Mouse (Mus musculus) limb, embryonic 10.5 days (tissue): ENCODE measurements at regions not wholly inside any gene's neighbourhood (a gene's known extent, or its start where the extent isn't known, plus 50 kb on each side); places are given as distances from the start of the nearest gene placed in this dataset.
A peak's percentile ranks its signal among the peaks of the same experiment; 100 is the strongest.

Experiments
- DNase-seq: peaks from one replicate; pipeline ENCODE4 v3.0.0-alpha.2; 2017; ENCODE audit warnings: low spot score
- H3K27ac ChIP-seq: fragments of 300-500 bp; sonication (generic); 2 replicates; pipeline ENCODE4 v1.5.1; 2016; ENCODE audit warnings: mild to moderate bottlenecking
- H3K27me3 ChIP-seq: fragments of 300-500 bp; sonication (generic); 2 replicates; pipeline ENCODE4 v1.6.1; 2016; ENCODE audit warnings: low read depth, mild to moderate bottlenecking; ENCODE audit not compliant: poor library complexity, severe bottlenecking
- H3K36me3 ChIP-seq: fragments of 300-500 bp; sonication (generic); 2 replicates; pipeline ENCODE4 v1.6.1; 2016; ENCODE audit warnings: mild to moderate bottlenecking, moderate library complexity
- H3K4me1 ChIP-seq: fragments of 300-500 bp; sonication (generic); 2 replicates; pipeline ENCODE4 v1.6.1; 2016
- H3K4me3 ChIP-seq: fragments of 300-500 bp; sonication (generic); 2 replicates; pipeline ENCODE4 v1.5.1; 2016; ENCODE audit warnings: mild to moderate bottlenecking, moderate library complexity
- H3K9me3 ChIP-seq: fragments of 300-500 bp; sonication (generic); replicated peaks from 2 replicates; pipeline ENCODE4 v1.6.1; 2016; ENCODE audit warnings: mild to moderate bottlenecking
- WGBS: fragments of 180-500 bp; shearing (Covaris S2); methylation state at CpG from one replicate; pipeline ENCODE4 v1.1.7; 2016; 5-methylcytosine and 5-hydroxymethylcytosine counted together

- DNase-seq, result no peak
- Histone ChIP-seq H3K27ac (no peak overlapping the region), H3K4me3 (no peak overlapping the region), H3K9me3 (no peaks in the 10 kb centered on the region), H3K27me3 (no peaks in the 10 kb centered on the region), H3K4me1 (no peaks in the 10 kb centered on the region), H3K36me3 (no peaks in the 10 kb centered on the region)
Measured at GRCm38 (mm10) chr7:95082248-95082647, 1088.8 kb upstream of the Tenm4 start.

GRCm38 (mm10) chr7:95084328-95084727 lies 1086.7 kb upstream of the Tenm4 start:
- no peaks in the 10 kb centered on the region for H3K36me3 ChIP-seq
- WGBS, result 47% methylated on average over 2 of the region's 2 CpGs

GRCm38 (mm10) chr7:95091360-95091759 lies 1079.7 kb upstream of the Tenm4 start:
- H3K9me3 ChIP-seq, result no peaks in the 10 kb centered on the region
- peak; percentile 38 for DNase-seq
- H3K27ac ChIP-seq, result no peak overlapping the region
- H3K4me1 ChIP-seq, result no peaks in the 10 kb centered on the region
- H3K4me3 ChIP-seq, result no peak overlapping the region
- no peaks in the 10 kb centered on the region for H3K27me3 ChIP-seq
- H3K36me3 ChIP-seq, result no peaks in the 10 kb centered on the region

More at GRCm38 (mm10) chr7:95084328-95084727, 1086.7 kb upstream of the Tenm4 start:
- Histone ChIP-seq H3K4me3 (no peak overlapping the region), H3K27me3 (no peaks in the 10 kb centered on the region), H3K4me1 (no peaks in the 10 kb centered on the region), H3K9me3 (no peaks in the 10 kb centered on the region), H3K27ac (no peak overlapping the region)
- DNase-seq, result no peak

- no peaks in the 10 kb centered on the region for H3K9me3 ChIP-seq
- H3K4me1 ChIP-seq, result peaks cover 3% of the 10 kb centered on the region
- DNase-seq, result no peak
- no peak overlapping the region for H3K27ac ChIP-seq
- H3K36me3 ChIP-seq, result no peaks in the 10 kb centered on the region
- no peak overlapping the region for H3K4me3 ChIP-seq
- WGBS, result 85% methylated on average over 4 of the region's 4 CpGs
- H3K27me3 ChIP-seq, result no peaks in the 10 kb centered on the region
Measured at GRCm38 (mm10) chr7:95129020-95129419, 1042.0 kb upstream of the Tenm4 start.

DNA sequence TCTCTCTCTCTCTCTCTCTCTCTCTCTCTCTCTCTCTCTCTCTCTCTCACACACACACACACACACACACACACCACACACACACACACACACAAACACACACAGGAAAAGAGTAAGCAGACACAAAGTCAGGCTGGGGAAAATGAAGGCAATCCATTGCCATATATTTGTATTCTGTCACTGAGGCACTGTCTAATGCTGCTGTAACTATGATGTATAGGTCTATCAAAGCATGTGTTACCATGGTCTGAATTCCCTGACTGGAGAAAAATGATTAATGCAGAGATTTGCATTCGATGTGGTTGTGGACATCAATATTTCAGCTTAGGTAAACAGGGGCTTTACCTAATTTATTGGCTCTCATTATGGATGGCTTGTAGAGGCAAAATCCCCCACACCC lies 1038.0 kb upstream of the Tenm4 start:
- no peaks in the 10 kb centered on the region for H3K36me3 ChIP-seq
- H3K4me1 ChIP-seq, result peaks cover 9% of the 10 kb centered on the region
- no peak for DNase-seq
- H3K4me3 ChIP-seq, result no peak overlapping the region
- H3K9me3 ChIP-seq, result no peaks in the 10 kb centered on the region
- 80% methylated on average over 1 of the region's 1 CpGs for WGBS
- no peaks in the 10 kb centered on the region for H3K27me3 ChIP-seq
- H3K27ac ChIP-seq, result no peak overlapping the region

- no peak for DNase-seq
- peaks cover 9% of the 10 kb centered on the region for H3K4me1 ChIP-seq
- no peaks in the 10 kb centered on the region for H3K36me3 ChIP-seq
- 53% methylated on average over 5 of the region's 5 CpGs for WGBS
- no peak overlapping the region for H3K27ac ChIP-seq
- H3K9me3 ChIP-seq, result no peaks in the 10 kb centered on the region
- H3K4me3 ChIP-seq, result no peak overlapping the region
- H3K27me3 ChIP-seq, result no peaks in the 10 kb centered on the region
Measured at GRCm38 (mm10) chr7:95134062-95134625, 1036.9 kb upstream of the Tenm4 start.

DNA sequence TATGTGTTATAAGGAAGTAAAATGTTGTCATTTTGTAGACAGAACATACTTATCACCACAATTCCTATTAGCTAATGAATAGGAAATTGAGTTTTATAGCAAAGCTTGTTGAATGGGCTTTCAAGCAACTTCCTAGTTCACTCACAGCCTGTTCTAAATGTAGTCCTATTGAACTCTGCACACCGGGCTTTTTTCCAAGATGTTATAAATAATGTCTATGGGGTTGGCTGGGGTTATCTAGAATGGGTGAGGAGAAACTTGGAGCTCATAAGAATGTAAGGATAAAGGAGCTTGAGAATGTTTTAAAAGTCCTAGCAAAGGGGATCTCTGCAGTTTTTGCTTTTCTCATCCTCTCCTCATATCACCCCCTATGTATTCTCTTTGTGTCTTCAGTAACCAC lies 1029.3 kb upstream of the Tenm4 start:
- no peak overlapping the region for H3K4me3 ChIP-seq
- DNase-seq, result no peak
- no peaks in the 10 kb centered on the region for H3K27me3 ChIP-seq
- H3K27ac ChIP-seq, result no peak overlapping the region
- no peaks in the 10 kb centered on the region for H3K36me3 ChIP-seq
- H3K4me1 ChIP-seq, result no peaks in the 10 kb centered on the region
- H3K9me3 ChIP-seq, result no peaks in the 10 kb centered on the region
- 80% methylated on average over 1 of the region's 1 CpGs for WGBS

DNA sequence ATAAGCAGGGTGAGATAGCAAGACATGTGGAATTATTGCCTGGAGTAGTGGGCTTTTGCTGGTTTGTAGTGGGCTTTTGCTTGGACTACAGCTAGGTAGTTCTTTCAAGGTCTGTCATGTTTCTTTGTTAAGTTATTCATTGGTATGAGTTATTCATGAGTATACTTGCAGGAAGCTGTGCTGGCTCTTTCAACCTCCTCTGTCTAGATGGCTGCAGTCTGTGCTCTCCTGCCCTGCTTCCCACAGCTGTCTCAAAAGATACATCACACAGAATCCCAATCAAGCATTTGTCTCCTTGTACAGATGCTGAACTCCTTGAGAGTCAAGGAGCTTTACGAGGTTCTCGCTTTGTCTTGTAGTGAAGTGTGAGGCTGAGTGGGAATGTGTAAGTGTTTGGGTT lies 1028.0 kb upstream of the Tenm4 start:
- WGBS, result 75% methylated on average over 2 of the region's 2 CpGs
- no peak overlapping the region for H3K4me3 ChIP-seq
- no peak overlapping the region for H3K27ac ChIP-seq

More for the DNA sequence above, 1028.0 kb upstream of the Tenm4 start:
- no peaks in the 10 kb centered on the region for H3K9me3 ChIP-seq
- no peaks in the 10 kb centered on the region for H3K27me3 ChIP-seq
- DNase-seq, result no peak
- no peaks in the 10 kb centered on the region for H3K4me1 ChIP-seq
- no peaks in the 10 kb centered on the region for H3K36me3 ChIP-seq
